In the genomic region with DNA sequence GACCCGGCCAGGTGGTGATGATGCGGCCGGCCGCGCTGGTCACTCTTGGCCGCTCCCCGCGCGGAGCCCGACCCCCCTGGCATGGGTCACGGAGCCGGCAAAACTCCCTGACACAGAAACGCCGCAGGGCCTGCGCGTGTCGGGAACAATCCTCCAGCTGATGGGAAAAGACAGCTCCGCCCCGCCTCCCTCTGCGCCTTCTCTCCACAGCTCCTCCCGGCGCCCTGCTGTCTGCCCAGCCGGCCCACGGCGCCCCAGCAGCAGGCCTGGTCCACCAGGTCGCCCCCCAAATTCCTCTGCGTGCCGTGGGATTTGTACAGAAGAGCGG, we compare ENCODE assay signal across 8 mouse cellular contexts. TPM values are rescaled to one million over a fixed set of nuclear protein-coding genes. Genes with fewer than 3 reads are reported as not detected.
DNase-seq lines count a peak whose midpoint lies in the region; ATAC-seq and TF ChIP-seq lines count a peak whose summit lies in the region.

No protein-coding gene starts in this region.

- peaks cover 7% of the 10 kb centered on the region; the same call in 1 of the 2 replicates for H3K9me3 ChIP-seq in heart, embryonic 14.5 days (ENCODE audit: control insufficient read depth, low read length)
- H3K9me3 ChIP-seq in intestine, embryonic 14.5 days (ENCODE audit: control insufficient read depth, low read length), result no peaks in the 10 kb centered on the region
- no peaks in the 10 kb centered on the region for H3K9me3 ChIP-seq in liver, postnatal 0 days (ENCODE audit: low read length)

- H3K27ac ChIP-seq in heart, embryonic 14.5 days (replicated peaks in 1 of 2; ENCODE audit: control insufficient read depth in 1 of 2, insufficient read depth in 1 of 2, low read depth in 2 of 2, low read length in 2 of 2), result no peak overlapping the region
- no peak overlapping the region for H3K27ac ChIP-seq in intestine, embryonic 14.5 days (ENCODE audit: low read depth)
- no peak overlapping the region for H3K27ac ChIP-seq in liver, postnatal 0 days (ENCODE audit: low read depth)

- H3K9ac ChIP-seq in heart, embryonic 14.5 days (ENCODE audit: low read length), result peak overlapping the region; percentile 66; the same call in 1 of the 2 replicates
- H3K9ac ChIP-seq in intestine, embryonic 14.5 days (ENCODE audit: low read length), result no peak overlapping the region
- H3K9ac ChIP-seq in liver, postnatal 0 days (replicated peaks), result no peak overlapping the region

- peak overlapping the region; percentile 32 to 44 for H3K4me3 ChIP-seq in heart, embryonic 14.5 days (ENCODE audit: control insufficient read depth in 1 of 2, insufficient read depth in 1 of 2, low read depth in 1 of 2, low read length in 2 of 2)
- peak overlapping the region; percentile 22 for H3K4me3 ChIP-seq in intestine, embryonic 14.5 days (ENCODE audit: low read depth, low read length)
- no peak overlapping the region for H3K4me3 ChIP-seq in liver, postnatal 0 days (ENCODE audit: low read depth, low read length)

- DNase-seq in heart, adult 11 months, result no peak
- DNase-seq in embryo, embryonic 10.5 days (ENCODE audit: low spot score), result peak; percentile 73
- DNase-seq in intestine, embryonic 14.5 days (ENCODE audit: low spot score), result no peak
- no peak for DNase-seq in liver, postnatal 0 days
- DNase-seq in thymus, postnatal 36 days, result no peak

- peaks cover 2 to 18% of the 10 kb centered on the region in 2 experiments; a peak in 3 of 4 replicates for H3K4me1 ChIP-seq in heart, embryonic 14.5 days (ENCODE audit: control insufficient read depth in 2 of 2, insufficient read depth in 2 of 2, low read length in 2 of 2)
- H3K4me1 ChIP-seq in intestine, embryonic 14.5 days (replicated peaks; ENCODE audit: control insufficient read depth, insufficient read depth, low read length), result peaks cover 4% of the 10 kb centered on the region
- no peaks in the 10 kb centered on the region for H3K4me1 ChIP-seq in liver, postnatal 0 days (ENCODE audit: insufficient read depth)

- H3K27me3 ChIP-seq in heart, embryonic 14.5 days (ENCODE audit: control insufficient read depth, insufficient read depth, low read length), result peaks cover 76% of the 10 kb centered on the region
- peaks cover 76% of the 10 kb centered on the region for H3K27me3 ChIP-seq in intestine, embryonic 14.5 days (replicated peaks; ENCODE audit: control insufficient read depth, insufficient read depth, low read length)
- peaks cover 68% of the 10 kb centered on the region for H3K27me3 ChIP-seq in liver, postnatal 0 days (ENCODE audit: insufficient read depth, low read length)

- H3K4me2 ChIP-seq in heart, embryonic 14.5 days (ENCODE audit: low read length), result peak overlapping the region; percentile 74
- peak overlapping the region; percentile 64 for H3K4me2 ChIP-seq in intestine, embryonic 14.5 days (ENCODE audit: low read length)
- peak overlapping the region; percentile 26; the same call in 1 of the 2 replicates for H3K4me2 ChIP-seq in liver, postnatal 0 days (ENCODE audit: low read depth, low read length)

- ATAC-seq in heart, embryonic 14.5 days (ENCODE audit: insufficient number of reproducible peaks, insufficient read depth, low FRiP score, low read depth), result no peak
- no peak for ATAC-seq in intestine, embryonic 14.5 days (replicated peaks; ENCODE audit: low FRiP score, low TSS enrichment, low read depth)
- ATAC-seq in liver, postnatal 0 days, result no peak
- ATAC-seq in frontal cortex, adult (ENCODE audit: low TSS enrichment), result no peak; the same call in 1 of the 2 replicates
- no peak for ATAC-seq in CD4-positive, CD25-positive, alpha-beta regulatory T cell, adult 4 months

- under 1% methylated on average over 28 of the region's 29 CpGs for WGBS in heart, embryonic 14.5 days
- whole genome bisulfite sequencing in intestine, embryonic 14.5 days, result 1% methylated on average over 29 of the region's 29 CpGs
- WGBS in liver, postnatal 0 days (ENCODE audit: insufficient replicate concordance), result under 1% methylated on average over 28 of the region's 29 CpGs

- no peak for TF ChIP-seq EP300 in liver, postnatal 0 days (IDR thresholded peaks at IDR 0.05; ENCODE audit: low read depth)

- no peak for TF ChIP-seq CTCF in liver, postnatal 0 days (IDR thresholded peaks at IDR 0.05; ENCODE audit: low read depth)

- no peaks in the 10 kb centered on the region for H3K36me3 ChIP-seq in heart, embryonic 14.5 days (ENCODE audit: control insufficient read depth, insufficient read depth, low read length)
- H3K36me3 ChIP-seq in intestine, embryonic 14.5 days (ENCODE audit: control insufficient read depth, insufficient read depth, low read length), result no peaks in the 10 kb centered on the region
- no peaks in the 10 kb centered on the region for H3K36me3 ChIP-seq in liver, postnatal 0 days (replicated peaks; ENCODE audit: insufficient read depth, low read length)

RNA-seq across cellular contexts. Expression of a gene that starts 35.7 kb away (rescaled TPM):
- not detected in 2 replicates for polyA plus RNA-seq in heart, embryonic 14.5 days (2014; fragmentation: Nextera tagmentation; extraction: Ambion mirVana)
- polyA plus RNA-seq in intestine, embryonic 14.5 days (2014; fragmentation: Nextera tagmentation; extraction: Ambion mirVana), result 0.05 TPM in 1 of 2 replicates, not detected in the other
- not detected in 2 replicates for polyA plus RNA-seq in liver, postnatal 0 days (2015; fragmentation: Nextera tagmentation; extraction: Ambion mirVana)
- under 1 TPM in 1 of 2 experiments, not detected in 1; 0.13 TPM for polyA plus RNA-seq in CD4-positive, CD25-positive, alpha-beta regulatory T cell, adult 4 months (2017; shearing (Covaris generic))
